Mouse (Mus musculus): ENCODE measurements around the gene Olfr736. TPM values are rescaled to one million over a fixed set of nuclear protein-coding genes. Genes with fewer than 3 reads are reported as not detected.

Gene Olfr736
- polyA plus RNA-seq (2017; shearing (Covaris generic)) = not detected

DNA sequence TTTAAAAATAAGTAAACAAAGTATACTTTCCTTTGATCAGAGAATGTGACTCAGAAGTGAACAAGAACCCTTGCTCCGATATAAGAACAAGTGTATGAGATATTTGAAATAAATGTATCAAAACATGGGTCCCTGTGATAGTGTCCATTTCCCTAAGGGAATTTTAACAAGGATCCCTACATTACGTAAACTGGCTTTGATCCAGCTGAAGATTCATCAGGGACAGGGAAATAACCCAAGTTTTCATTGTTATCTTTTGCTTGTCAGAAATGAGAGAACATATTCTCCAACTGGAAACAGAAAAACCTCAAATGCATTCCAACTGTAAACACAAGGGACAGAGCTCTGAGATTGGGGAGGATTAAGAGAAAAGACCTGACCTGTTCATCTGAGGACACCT, at the start of gene Olfr736:
Gene Olfr736, plus strand, starts transcription at position 301 of the 400 bp plus-strand sequence.
- no peak for ATAC-seq

DNA sequence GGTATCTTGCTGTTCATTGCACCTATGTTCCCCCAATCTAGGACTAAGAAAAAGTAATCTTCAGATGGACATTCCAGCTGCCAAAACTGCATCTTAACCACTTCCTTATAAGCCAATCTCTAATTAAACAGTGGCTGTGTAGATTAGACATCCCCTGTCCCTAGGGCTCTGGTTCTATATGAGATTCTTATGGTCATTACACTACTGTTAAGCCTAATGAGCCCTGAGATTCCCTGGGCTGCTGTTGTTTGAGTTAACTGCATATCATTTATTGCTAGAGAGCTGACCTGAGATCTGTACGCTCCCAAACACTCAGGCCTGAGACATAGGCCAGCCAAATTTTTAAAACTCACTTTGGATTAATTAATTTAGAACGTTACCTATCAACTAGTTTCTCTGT, 32.2 kb upstream of the Olfr736 start, which contains the start of gene Olfr735:
Gene Olfr735, minus strand, starts transcription at position 77 of the 400 bp plus-strand sequence.
- no peak for ATAC-seq

DNA sequence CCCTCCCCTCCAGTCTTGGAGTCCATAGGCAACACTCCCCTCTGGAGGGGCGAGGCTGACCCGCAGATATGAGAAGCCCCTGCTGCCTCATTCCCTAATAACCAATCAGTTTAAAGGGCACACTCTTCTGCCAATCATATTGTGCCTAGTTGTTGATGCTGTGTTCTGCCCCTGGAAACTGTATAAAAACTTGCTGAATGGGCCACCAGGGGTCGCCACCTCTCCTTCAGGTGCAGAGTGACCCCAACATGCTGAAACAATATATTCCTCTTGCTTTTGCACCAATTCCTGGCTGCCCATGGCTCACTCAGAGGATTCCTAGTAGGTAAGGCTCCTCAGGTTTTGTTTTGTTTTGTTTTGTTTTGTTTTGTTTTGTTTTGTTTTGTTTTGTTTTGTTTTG, 28.5 kb upstream of the Olfr736 start:
- ATAC-seq = no peak

DNA sequence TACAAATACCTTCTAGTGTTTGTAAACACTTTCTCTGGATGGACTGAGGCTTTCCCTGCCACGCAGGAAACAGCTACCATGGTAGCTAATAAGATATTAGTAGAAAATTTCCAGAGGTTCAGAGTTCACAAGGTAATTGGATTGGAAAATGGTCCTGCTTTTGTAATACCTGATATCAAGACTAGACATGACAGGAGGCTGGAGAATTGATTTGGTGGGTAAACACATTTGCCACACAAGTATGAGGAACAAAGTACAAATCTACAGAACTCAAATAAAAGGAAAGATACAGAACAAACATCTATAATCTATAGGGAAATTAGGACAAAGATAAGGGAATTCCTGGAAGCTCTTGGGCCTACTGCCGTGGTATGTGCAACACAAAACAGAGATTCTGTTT, 24.2 kb upstream of the Olfr736 start:
- ATAC-seq = no peak

DNA sequence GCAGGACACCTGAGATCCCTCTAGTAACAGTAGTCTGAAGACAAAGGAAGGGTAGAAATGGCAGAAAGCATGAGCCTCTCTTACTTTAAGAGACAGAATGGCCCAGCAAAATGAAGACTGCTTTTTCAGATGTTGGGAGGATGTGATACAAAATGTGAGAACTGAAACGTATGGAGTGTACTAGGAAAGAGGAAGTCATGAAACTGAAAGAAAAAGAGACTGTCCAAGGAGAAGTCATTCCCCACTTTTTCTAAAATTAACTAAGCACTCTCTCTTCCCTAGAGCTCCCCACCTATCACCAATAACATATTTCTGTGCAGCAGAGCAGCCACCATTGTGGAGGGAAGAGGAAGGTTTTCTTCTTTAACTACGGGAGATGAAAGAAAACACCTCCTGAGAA, 23.4 kb upstream of the Olfr736 start, which contains the start of gene Tlr11:
Gene Tlr11, plus strand, starts transcription at position 322 of the 400 bp plus-strand sequence.
- ATAC-seq = no peak

DNA sequence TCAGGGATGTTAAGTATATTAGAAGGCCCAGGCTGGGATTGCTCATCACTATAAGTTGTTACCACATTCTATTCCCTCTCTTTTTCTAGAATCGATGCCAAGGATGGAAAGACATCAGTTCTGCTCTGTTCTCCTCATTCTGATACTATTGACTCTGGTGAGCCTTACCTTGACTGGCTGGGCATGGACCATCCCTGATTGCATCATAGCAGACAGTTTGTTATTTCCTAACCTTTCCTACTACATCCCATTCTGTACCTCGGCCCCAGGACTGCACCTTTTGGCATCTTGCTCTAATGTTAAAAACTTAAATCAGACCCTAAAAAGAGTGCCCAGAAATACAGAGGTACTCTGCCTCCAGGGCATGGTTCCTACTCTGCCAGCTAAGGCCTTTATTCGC, 20.5 kb upstream of the Olfr736 start:
- no peak for ATAC-seq

DNA sequence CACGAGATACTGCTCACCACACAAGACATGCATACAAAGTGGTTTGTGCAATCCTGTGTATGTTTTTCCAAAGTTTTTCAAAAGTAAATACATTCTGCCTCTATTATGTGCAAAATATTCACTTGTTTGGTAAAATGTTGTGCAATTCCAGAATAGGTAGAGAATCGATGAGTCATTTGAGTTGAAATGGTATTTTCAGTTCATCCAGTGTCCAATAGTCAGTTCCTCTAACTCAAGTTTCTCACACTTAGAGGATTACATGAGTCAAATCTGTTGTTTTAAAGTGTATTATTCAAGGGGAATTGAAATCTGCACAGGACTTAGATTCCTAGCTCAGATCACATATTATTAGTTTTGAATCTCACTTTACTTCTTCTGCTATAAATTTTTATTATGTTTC, 17.4 kb upstream of the Olfr736 start:
- ATAC-seq = no peak

DNA sequence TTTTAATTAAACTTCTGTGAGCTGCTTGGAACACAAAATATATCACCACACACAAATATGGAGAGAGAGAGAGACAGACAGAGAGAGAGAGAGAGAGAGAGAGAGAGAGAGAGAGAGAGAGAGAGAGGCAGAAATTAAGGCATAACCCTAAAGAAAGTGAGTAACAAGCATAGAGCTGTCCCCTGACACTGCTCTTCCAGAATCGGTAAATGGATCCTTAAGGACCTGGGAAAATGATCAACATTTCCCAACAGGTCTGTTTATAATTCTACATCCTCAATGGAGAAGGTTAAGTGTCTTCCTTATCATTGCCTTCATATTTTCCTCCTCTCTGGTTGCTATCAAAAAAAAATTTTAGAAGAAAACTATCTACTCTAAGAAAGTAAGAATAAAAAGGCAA, 26.3 kb downstream of the Olfr736 start, which contains the start of gene Olfr738:
Gene Olfr738, plus strand, starts transcription at position 301 of the 400 bp plus-strand sequence.
- ATAC-seq = no peak

DNA sequence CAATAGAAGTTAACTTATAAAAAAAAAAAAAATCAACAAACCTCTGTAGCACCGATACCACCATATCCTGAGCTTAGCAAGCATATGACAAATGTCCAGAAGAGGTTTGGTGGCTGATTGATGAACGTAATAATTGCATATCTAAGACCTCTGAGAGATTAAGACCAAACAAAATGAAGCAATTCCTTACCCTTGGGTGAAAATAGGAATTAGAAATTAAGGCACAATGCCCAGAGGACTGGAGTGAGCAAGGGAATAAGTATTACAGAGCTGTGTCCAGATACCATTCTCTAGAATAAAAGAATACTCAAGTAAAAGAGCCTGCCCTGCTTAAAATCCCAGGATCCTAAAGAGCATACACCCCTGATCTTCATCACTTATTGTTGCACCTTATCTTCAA, 37.4 kb downstream of the Olfr736 start, which contains the start of gene Olfr739:
Gene Olfr739, plus strand, starts transcription at position 301 of the 400 bp plus-strand sequence.
- no peak for ATAC-seq

Other genes starting within 250 kb of the Olfr736 start
- not detected for gene Olfr728, start 238.5 kb upstream of the Olfr736 start, polyA plus RNA-seq (2017; shearing (Covaris generic))
- not detected for gene Olfr729, start 228.3 kb upstream of the Olfr736 start, polyA plus RNA-seq (2017; shearing (Covaris generic))
- gene Olfr730, start 193.0 kb upstream of the Olfr736 start, polyA plus RNA-seq (2017; shearing (Covaris generic)) = not detected
- gene Olfr731, start 139.3 kb upstream of the Olfr736 start, polyA plus RNA-seq (2017; shearing (Covaris generic)) = not detected
- not detected for gene Olfr732, start 97.0 kb upstream of the Olfr736 start, polyA plus RNA-seq (2017; shearing (Covaris generic))
- gene Olfr733, start 79.6 kb upstream of the Olfr736 start, polyA plus RNA-seq (2017; shearing (Covaris generic)) = under 1 TPM in 1 of 2 experiments, not detected in 1; 0.24 TPM
- gene Olfr734, start 54.4 kb upstream of the Olfr736 start, polyA plus RNA-seq (2017; shearing (Covaris generic)) = not detected
- gene Olfr735, start 32.3 kb upstream of the Olfr736 start, polyA plus RNA-seq (2017; shearing (Covaris generic)) = not detected
- under 1 TPM in 1 of 2 experiments, not detected in 1; 0.19 TPM for gene Tlr11, start 23.2 kb upstream of the Olfr736 start, polyA plus RNA-seq (2017; shearing (Covaris generic))
- gene Olfr738, start 26.4 kb downstream of the Olfr736 start, polyA plus RNA-seq (2017; shearing (Covaris generic)) = not detected
- not detected for gene Olfr739, start 37.5 kb downstream of the Olfr736 start, polyA plus RNA-seq (2017; shearing (Covaris generic))
- gene Olfr740, start 64.4 kb downstream of the Olfr736 start, polyA plus RNA-seq (2017; shearing (Covaris generic)) = not detected
- not detected for gene Olfr741, start 91.6 kb downstream of the Olfr736 start, polyA plus RNA-seq (2017; shearing (Covaris generic))
- under 1 TPM in 1 of 2 experiments, not detected in 1; 0.15 TPM for gene Olfr742, start 122.4 kb downstream of the Olfr736 start, polyA plus RNA-seq (2017; shearing (Covaris generic))
- gene Olfr743, start 140.7 kb downstream of the Olfr736 start, polyA plus RNA-seq (2017; shearing (Covaris generic)) = not detected
- not detected for gene Olfr744, start 233.7 kb downstream of the Olfr736 start, polyA plus RNA-seq (2017; shearing (Covaris generic))

All from CD4-positive, CD25-positive, alpha-beta regulatory T cell, adult 4 months (primary cell).